Mouse (Mus musculus) T-cell, adult 2 months (primary cell): ENCODE data around the gene Lrrc72.

Experiments used
- DNase-seq: peaks from one replicate; pipeline ENCODE4 v3.0.0; 2022; ENCODE audit warnings: low spot score

Lrrc72 gene

GRCm38 (mm10) chr12:36253298-36253697 lies at the start of gene Lrrc72:
TSS of gene Lrrc72 (minus strand) at chr12:36253398.
- DNase-seq, result no peak

DNA sequence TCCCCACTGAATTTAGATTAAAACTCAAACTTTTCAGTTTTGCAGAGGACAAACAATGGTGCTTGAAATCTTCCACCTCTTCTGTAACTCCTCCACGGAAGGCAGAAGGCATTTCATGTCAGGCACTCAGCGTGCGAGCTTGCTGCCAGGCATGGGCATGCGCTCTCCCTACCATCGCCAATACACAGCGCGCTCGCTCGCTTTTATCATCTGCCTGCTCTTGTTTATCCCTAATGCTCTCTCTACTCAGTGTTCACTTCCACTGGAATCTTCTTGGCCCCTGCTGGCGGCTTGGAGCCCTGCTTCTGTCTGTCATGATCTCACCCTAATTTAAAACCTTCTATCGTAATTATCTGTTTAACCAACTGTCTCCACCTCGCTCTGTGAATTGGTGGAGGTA lies 49.1 kb upstream of the Lrrc72 start:
- no peak for DNase-seq

DNA sequence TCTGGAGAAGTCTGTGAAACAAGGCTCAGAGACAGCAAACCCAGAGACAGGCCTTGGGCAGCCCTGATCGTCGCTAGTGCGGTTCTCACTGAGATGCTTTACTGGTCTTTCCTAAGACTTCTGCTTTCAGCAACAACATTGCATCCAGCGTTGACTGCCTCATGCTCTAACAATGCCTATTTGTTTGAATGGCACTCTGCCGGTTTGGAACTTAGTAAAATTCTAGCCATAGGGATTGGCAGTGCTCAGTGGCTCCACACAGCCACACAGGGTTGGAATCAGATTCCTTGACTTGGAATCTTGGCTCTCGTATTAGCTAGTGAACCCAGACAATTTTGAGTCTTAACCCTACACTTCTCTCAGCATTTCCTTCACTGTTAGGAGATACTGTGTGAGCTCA lies 38.1 kb upstream of the Lrrc72 start:
- DNase-seq, result no peak

- DNase-seq, result no peak
Observed at GRCm38 (mm10) chr12:36290465-36290864, 37.3 kb upstream of the Lrrc72 start.

DNA sequence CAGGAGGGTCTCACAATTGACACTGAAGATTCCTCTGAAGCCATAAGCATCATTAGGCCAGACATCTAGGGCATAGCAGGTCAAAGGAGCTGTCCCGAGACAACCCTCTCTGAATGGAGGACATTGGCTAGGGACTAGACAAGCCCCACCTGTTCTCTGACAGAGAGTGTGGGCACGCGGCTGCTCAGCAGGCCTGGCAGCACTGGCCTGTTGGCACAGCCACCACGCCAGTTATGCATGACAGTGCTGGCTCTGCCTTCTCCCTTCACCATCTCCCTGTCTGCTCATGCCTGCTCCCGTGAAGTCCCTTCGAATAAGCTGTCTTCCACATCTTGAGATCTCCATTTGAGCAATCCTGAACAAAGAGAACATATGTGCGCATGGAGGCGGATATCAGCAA lies 36.4 kb upstream of the Lrrc72 start:
- DNase-seq, result no peak

DNA sequence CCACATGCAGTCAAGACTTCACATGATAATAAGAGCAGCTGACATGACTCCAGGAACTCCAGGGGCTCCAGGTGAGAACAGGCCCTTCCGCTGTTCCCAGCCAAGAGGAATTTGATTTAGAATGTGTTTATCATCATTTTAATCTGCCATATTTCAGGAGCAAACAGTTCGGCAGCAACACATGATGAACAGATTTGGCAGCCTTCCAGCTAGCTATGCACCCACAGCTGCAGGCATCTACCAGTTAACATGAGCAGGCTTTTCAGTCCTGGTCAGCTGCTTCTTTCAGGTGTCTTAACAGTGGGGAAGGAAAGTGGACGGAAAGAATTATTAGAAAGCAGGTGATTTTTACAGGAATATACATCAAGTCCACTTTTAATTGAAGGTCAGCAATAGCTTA lies 21.6 kb upstream of the Lrrc72 start:
- DNase-seq, result no peak

DNA sequence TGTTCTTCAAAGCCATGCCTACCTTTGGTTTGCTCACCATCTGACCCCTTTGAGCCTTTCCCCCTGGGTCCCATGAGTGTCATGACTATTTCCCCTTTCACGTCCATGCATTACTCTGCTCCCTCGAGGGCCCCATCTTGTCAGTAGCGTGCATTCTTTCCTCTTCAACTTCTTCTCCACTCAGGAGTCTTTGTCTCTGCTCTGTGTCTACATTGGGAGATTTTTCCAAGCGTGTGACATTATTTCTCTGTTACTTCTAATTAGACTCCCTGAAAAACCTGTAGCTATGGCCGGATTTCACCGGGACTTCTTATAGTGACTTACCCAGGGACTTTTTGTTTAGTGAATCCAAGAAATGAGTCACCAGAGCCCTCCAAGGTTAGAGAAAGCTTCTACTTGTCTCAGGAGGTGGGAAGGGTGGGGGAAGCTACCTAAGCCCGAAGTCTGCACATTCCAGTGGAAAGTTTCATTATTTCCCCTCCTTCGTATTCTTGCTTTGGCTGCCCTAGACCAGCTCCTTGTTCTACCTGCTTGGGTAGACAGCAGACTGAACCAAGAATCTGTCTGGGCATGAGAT lies 14.6 kb upstream of the Lrrc72 start:
- DNase-seq, result no peak

DNA sequence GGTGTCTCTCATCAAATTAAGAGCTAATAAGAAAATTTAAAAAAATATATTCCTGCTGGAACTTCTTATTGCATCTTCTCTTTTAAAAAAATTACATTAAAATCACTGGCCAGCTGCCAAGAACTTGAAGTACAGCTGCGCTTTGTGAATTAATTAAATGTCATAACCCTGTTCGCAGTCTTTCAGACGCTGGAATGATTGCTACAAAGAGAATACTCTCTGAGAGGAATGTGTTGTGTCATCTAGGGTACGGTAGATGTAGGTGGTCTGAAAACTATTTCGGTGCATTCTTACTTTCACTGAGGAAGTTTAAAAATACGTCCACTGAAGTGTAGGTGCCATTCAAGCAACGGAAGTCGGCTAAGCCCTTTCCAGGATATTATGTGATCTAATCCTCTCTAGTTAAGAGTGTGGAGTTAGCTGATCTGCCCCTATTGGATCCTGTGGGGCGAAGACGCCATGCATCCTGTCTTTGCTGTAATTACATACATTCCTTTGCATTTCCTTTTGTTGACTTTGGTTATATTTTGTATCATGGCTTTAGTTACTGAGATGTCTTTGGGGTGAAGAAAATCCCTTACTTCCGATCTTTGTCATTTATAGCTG lies 9.0 kb upstream of the Lrrc72 start:
- no peak for DNase-seq

- no peak for DNase-seq
Observed at GRCm38 (mm10) chr12:36255413-36255812, 2.2 kb upstream of the Lrrc72 start.

DNA sequence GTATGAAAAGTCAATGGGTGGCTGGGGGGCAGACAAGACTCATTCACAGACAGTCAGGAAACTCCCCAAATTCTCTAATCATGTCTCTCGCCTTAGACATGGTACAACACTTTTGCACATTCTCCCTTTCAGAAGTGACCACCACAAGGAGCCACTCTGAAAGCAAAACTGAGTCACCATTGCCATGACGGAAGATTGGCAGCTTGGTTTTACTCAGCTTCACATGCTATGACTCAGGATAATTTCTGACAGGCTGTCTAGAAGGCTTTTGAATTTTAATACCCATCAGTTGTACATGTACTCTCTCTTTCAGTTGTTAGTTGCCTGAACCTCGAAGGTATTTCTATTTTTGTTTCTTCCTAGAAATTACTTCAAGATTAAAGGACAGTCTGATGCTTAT lies 12.0 kb downstream of the Lrrc72 start:
- no peak for DNase-seq

DNA sequence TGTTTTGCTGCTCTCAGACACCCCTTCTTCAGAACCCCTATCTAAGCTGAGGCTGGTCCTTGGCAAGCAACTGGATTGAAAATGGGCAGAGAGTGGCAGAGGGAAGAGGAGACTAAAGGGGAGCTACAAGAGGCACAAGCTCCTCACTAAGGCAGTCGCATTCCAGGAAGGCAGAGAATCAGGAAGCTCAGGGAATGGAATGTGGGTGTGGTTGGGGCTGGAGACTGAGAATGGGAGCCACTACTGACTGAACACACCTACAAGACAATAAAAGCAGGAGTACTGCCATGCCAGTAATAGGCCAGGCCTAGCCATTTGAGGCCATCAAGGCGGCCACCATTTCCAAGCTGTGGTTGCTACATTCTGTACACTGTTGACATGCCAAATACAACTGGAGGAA lies 21.8 kb downstream of the Lrrc72 start:
- DNase-seq, result no peak

DNA sequence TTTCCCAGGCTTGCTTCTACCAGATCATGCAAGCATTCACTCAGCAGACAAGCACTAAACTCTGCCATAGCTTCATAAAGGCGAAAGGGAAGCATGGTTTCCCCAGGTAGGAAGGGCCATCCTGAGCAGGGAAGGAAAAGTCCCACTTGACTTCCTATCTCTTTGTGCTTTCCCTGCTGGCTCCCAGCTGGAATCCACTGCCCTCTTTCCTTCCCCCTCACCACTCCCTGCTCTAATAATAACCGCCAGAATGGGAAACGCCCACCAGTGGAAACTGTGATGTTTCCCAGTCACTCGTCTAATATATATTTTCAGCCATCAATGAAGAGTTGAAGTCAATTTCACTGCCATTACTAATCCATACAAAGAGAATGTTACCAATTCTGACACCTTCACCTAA lies 28.8 kb downstream of the Lrrc72 start:
- no peak for DNase-seq

GRCm38 (mm10) chr12:36216905-36217304 lies 36.3 kb downstream of the Lrrc72 start:
- DNase-seq, result peak; percentile 21

- DNase-seq, result no peak
Observed at GRCm38 (mm10) chr12:36216230-36216629, 37.0 kb downstream of the Lrrc72 start.

- peak; percentile 44 for DNase-seq
Observed at GRCm38 (mm10) chr12:36215149-36215480, 38.1 kb downstream of the Lrrc72 start.

- DNase-seq, result no peak
Observed at GRCm38 (mm10) chr12:36214389-36215148, 38.6 kb downstream of the Lrrc72 start.

DNA sequence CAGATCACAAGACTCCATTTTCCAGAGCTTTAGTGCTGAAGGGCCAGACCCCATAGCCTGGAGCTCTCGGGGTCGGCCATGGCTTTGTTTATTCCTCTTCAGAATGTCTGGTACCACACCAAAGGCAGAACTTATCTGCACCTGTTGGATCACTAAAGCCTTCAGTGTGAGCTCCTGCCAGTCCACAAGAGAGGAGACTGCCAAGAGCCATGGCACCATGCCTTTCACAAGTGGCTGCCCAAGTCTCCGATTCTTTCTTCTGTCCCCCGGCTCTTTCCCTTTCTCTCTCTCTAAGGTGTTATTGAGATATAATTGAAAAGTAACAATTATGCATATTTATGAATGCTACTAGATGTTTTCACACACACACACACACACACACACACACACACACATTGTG lies 43.1 kb downstream of the Lrrc72 start:
- no peak for DNase-seq

GRCm38 (mm10) chr12:36208456-36208855 lies 44.7 kb downstream of the Lrrc72 start:
- no peak for DNase-seq

DNA sequence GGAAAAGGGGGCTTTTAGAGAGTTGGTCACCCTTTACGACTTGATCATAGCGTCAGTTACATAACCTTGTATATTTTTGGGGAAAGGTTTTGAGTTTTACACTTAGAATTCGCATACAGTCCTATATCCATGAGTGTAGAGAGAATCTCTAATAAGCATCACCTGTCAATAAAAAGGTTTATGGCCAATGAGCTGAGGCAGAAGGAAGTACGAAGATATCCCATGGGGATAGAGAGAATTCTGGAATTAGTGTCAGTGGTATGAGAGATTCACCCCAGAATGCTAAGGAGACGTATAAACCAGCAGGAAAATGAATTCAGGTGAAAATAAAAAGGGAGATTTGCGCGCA lies 45.4 kb downstream of the Lrrc72 start:
- no peak for DNase-seq

GRCm38 (mm10) chr12:36207072-36207799 lies 46.0 kb downstream of the Lrrc72 start:
- peak; percentile 39 for DNase-seq

- peak; percentile 26 for DNase-seq
Observed at GRCm38 (mm10) chr12:36205579-36206119, 47.5 kb downstream of the Lrrc72 start.

DNA sequence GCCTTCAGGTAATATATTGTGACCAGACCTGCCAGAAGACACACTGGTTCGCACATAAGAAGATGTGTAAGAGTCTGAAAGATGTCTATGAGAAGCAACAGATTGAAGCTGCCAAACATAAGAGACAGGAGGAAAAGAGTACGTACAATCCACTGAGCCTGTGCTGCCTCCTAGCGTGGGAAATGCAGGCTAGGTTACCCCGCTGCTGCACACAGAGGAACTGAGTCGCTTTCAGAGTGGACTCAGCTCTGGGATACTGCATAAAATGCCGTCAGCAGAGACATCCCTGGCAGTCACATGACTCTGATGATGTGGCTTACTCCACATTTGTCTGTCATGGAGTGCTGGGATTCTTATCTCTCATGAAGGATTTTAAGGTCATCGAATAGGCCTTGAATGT lies 58.2 kb downstream of the Lrrc72 start:
- no peak for DNase-seq

- DNase-seq, result peak; percentile 21
Observed at GRCm38 (mm10) chr12:36190343-36190742, 62.9 kb downstream of the Lrrc72 start.
